Mouse (Mus musculus) kidney, postnatal 10 days (tissue): Measurements from ENCODE around the gene Nt5c3b.

Experiments used
- DNase-seq: peaks from one replicate; pipeline ENCODE4 v3.0.0; 2021; ENCODE audit warnings: mixed read lengths

The Nt5c3b gene

GRCm38 (mm10) chr11:100398517-100398916 lies 43.1 kb downstream of the Nt5c3b start:
- DNase-seq = no peak

- DNase-seq = peak; percentile 100
Measured at GRCm38 (mm10) chr11:100397600-100398389, 43.8 kb downstream of the Nt5c3b start, which contains the start of gene Jup. TSS of gene Jup (minus strand) at chr11:100397763.

DNA sequence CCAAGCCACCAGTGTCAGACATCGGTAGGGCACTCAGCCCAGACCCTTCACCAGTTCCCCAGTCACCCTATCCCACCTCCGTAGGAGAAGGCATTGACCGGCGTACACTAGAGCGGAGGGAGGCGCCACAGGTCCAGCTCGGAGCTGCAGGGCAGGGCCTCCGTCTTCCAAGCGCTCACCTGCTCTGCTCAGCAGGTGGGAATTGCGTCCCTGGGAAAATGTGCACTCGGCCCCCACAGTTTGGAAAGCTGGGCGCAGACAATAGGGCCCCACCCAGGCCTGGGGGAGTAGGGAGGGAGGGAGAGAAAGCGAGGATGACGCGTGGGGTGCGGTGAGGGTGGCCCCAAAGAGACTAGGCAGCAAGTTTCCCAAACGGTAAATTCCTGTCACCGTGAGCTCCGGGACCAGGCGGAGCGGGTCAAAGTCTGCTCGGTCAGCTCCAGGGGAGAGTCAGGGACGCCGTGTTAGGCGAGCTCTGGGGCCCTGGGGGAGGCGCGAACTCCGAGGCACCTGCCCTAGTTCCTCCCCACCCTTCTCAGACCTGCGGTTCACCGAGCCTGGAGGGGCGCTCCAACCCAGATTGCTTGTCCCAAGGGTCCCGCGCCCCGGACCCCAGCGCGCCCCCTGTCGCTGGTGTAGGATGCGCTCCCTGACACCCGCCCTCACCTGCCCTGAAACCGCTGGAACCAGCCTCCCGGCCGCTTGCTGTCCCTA lies 44.6 kb downstream of the Nt5c3b start:
- peak; percentile 71 for DNase-seq

GRCm38 (mm10) chr11:100395861-100396631 lies 45.6 kb downstream of the Nt5c3b start:
- DNase-seq = peak; percentile 82

DNA sequence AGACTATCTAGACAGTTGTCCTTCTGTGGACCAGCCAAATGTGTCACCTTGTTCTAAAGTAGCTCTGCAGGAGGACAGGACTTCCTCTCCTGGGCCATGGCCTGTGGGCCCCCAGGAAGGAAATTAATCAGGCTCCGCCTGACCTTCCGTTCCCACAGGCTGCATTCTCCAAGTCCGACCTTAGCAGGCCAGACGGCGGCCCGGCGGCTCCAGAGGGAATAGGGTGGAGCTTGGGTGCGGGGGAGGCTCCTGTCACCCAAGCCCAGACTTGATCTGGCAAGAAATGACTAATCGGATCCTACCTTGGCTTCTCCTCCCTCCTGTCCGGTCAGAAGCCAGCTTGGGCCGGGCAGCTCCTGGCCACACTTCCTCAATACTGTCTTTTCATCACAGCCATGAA lies 46.4 kb downstream of the Nt5c3b start:
- DNase-seq = peak; percentile 89

GRCm38 (mm10) chr11:100394353-100395074 lies 47.1 kb downstream of the Nt5c3b start:
- no peak for DNase-seq

- DNase-seq = no peak
Measured at GRCm38 (mm10) chr11:100393733-100394132, 47.9 kb downstream of the Nt5c3b start.

GRCm38 (mm10) chr11:100392958-100393357 lies 48.6 kb downstream of the Nt5c3b start:
- no peak for DNase-seq

GRCm38 (mm10) chr11:100391884-100392345 lies 49.7 kb downstream of the Nt5c3b start:
- DNase-seq = no peak

- peak; percentile 91 for DNase-seq
Measured at GRCm38 (mm10) chr11:100391081-100391883, 50.3 kb downstream of the Nt5c3b start.

DNA sequence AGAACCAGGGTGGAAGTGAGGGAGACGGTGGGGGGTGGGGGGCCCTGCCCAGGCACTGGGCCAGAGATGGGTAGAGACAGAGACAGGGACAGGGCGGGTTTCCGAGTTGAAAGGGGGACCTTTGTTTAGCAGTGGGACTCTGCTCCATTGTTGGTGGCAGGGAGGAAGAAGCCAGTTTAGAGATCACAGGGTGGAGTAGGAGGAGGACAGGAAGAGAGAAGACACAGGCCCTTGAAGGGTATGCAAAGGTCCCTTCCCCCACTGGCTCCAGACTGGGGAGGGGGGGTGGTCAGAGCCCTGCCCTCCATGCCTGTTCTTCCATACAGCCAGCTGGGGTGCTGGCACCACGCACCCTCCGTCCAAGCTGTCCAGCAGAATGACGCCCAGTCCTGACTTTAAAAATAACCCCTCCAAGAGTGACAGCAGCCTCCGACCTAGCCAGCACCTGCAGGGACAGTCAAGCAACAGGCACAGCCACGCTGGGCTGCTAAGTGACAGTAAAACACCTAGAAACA lies 51.6 kb downstream of the Nt5c3b start:
- DNase-seq = peak; percentile 76

GRCm38 (mm10) chr11:100388588-100388987 lies 53.0 kb downstream of the Nt5c3b start:
- DNase-seq = peak; percentile 90

DNA sequence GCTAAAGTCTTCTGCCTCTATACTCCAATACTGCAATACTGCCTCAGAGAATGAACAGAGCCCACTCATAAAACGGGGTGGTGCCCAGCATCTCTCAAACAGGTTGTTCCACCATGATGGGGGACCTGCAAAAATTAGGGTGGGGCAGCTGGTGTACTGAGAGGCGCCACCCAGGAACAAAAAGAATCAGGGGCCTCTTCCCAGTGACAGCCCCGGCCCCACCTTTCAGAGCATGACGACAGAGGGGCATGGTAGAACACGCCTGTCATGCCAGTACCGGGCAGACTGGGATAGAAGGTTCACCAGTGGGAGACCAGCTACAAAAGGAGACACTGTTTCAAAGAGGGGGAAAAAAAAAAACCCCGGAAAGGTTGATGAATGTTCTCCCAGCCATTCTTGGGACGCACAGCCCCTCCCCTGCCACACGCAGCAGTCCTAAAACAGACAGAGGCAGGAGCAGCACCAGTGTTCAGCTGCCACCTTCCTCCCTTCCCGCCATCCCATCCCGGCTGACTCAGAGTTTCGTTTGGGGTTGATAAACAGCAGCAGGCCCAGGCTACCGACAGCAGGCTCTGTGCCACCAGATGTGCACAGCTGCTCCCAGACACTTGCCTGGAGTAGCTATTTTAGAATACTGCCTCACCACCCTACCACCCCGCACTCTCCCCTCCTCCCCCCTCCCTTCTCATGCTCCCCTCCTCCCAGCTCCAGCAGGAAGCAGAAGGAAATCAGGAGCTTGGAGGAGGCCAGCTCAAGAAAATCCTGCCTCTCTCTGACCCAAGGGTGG lies 53.8 kb downstream of the Nt5c3b start:
- peak; percentile 89 for DNase-seq

GRCm38 (mm10) chr11:100387111-100387510 lies 54.5 kb downstream of the Nt5c3b start:
- no peak for DNase-seq

- DNase-seq = peak; percentile 73
Measured at GRCm38 (mm10) chr11:100386586-100386985, 55.0 kb downstream of the Nt5c3b start.

DNA sequence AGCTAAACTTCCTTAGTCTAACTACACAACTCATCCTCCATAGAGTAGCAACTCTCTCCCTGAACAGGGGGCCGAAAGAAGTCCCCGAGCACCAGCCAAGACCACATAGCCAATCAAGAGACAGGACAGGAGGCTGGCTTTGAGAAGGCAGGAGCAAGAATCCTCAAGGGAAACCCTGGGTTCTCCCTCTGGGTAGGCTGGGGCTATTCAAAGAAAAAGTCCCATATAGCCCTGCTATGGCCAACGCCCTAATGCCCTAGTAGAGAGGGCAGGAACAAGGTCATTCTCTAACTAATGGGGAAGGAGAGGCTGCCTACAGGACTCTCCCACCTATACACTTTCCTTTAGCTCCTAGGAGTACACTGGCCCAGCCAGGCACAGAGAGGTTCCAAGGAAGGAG lies 56.6 kb downstream of the Nt5c3b start:
- DNase-seq = no peak

- DNase-seq = no peak
Measured at GRCm38 (mm10) chr11:100382682-100383081, 58.9 kb downstream of the Nt5c3b start.

DNA sequence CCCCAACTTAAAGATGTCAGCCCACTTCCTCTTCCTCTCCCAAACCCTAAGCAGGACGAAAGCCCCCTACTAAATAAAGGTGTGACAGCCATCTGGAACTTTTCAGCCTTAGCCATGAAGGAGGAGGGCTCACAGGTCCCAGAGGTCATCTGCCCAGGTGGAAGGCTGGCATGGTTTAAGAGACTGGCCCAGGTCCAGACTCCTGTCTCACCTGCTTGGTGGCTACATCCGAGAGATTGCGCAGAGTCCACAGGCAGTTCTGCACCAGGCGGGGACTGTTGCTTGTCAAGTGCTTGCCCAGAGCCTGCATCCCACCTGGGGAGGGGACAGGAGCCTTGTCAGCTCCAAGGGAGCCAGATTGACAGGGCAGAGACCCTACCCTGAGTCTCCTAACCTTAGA lies 62.3 kb downstream of the Nt5c3b start:
- no peak for DNase-seq

DNA sequence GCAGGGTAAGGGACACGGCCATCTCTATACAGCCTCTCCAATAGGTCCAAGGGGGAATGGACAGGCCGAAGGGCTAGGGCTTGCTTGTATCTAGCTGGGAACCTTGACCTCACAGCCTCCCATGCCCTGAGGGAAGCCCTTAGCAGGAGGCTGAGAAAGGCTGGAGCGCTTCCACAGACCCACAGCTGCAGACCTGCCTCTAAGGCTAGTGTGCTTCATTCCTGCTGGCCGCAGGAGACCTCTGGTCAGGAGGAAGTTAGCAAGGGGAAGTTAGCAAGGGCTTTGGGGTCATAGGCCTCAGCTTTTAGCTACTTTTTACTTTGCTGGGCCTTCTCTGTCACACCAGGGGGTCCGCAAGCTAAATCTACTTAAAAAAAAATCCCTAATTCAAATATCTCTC lies 63.2 kb downstream of the Nt5c3b start:
- DNase-seq = no peak

DNA sequence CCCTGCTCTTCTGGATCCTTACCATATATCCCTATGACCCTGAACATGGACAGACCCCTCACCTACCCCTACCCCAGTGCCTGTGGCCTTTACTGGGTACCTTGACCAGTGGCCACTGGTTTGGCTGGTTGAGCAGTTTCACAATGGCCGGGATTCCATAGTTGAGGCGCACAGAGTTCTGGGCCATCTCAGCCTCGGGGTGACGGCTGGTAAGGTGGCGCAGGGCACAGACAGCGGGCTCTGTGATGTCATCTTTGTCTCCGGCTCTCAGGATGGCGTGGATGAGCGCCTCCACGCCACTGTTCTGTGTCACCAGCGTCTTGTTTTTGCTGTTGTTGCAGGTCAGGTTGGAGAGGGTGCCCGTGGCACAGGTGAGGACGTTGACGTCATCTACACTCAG lies 63.6 kb downstream of the Nt5c3b start:
- DNase-seq = no peak
